Mouse (Mus musculus): ENCODE measurements around the gene Rabgap1l.

DNA sequence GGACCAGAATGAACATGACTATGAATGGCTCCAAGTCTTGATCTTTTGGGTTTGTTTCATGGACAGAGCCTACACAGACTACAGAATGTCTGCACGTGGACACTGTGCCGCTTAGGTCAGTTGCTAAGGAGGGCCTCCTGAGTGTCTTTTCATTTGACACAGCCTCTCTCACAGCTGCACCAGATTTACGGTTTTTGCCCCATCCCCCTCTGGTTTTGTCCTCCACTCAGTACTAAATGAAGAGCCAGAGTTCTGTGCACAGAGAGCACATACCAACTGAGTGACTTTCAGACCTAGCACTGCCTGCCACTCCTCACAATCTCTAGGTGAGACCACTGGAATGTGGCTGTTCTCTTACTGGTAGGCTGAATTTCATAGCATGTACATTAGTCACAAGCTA lies 272.3 kb downstream of the Rabgap1l start:
- TF ChIP-seq POLR2A (IDR thresholded peaks at IDR 0.05; ENCODE audit: borderline replicate concordance, extremely low read depth, insufficient read depth, insufficient read length, poor library complexity, severe bottlenecking) (no peak), CTCF (IDR thresholded peaks at IDR 0.05; ENCODE audit: borderline replicate concordance, extremely low read depth, insufficient read depth, insufficient read length) (no peak)

All from brain, embryonic 14.5 days (tissue).